Mouse (Mus musculus) left cerebral cortex, adult 11 months (tissue): ENCODE results near the gene Gadd45g.
"Not testable (repeated sequence)": the region's sequence is repeated elsewhere in the genome, so short reads cannot be mapped to it uniquely, and the experiment has no call there.

Experiments
- DNase-seq: peaks from one replicate; pipeline ENCODE4 v3.0.0; 2022; ENCODE audit warnings: low spot score

The Gadd45g gene

DNA sequence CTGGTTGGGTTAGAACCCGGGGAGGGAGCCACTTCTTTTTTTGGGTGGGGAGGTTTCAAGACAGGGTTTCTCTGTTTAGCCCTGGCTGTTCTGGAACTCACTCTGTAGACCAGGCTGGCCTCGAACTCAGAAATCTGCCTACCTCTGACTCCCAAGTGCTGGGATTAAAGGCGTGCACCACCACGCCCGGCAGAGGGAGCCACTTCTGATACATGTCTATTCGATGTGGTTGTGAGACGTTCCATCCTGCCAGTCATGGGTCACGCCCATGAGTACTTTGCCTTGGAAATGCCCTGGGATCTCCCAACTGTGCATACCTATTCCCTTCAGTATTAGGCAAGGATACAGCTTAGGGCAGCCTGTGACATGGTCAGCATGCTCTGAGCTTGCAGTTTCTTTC, 12.5 kb upstream of the Gadd45g start:
- DNase-seq, result not testable (repeated sequence)

DNA sequence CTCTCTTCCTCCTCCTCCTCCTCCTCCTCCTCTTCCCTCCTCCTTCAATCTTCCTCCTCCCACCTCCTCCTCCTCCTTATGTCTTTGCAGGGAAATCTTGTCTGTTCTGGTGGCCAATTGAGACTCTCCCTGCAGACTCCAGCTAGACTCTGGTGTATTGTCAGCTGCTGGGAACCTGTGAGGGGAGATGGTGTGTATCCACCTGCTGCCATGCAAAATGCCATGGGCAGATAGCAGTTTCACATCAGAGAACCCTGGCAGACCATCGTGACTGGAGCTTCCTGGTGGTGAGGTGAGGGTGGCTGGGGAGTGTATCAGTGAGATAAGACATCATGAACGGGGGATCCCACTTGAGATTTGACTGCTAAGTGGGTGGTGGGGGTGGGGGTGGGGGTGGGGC, 12.0 kb upstream of the Gadd45g start:
- DNase-seq, result no peak

DNA sequence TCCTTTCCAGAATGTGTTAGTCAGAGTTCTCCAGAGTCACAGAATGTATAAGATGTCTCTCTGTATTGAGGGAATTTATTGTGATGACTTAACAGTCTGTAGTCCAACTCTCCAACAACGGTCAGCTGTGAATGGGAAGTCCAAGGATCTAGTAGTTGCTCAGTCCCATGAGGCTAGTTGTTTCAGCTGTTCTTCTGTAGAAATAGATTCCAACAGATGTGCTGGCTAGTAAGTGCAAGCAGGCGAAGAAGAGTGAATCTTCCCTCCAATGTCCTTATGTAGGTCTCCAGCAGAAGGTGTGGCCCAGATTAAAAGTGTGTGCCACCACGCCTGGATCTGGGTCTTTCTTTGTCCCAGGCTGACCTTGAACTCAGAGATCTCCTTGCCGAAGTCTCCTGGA, 11.3 kb upstream of the Gadd45g start:
- not testable (repeated sequence) for DNase-seq

DNA sequence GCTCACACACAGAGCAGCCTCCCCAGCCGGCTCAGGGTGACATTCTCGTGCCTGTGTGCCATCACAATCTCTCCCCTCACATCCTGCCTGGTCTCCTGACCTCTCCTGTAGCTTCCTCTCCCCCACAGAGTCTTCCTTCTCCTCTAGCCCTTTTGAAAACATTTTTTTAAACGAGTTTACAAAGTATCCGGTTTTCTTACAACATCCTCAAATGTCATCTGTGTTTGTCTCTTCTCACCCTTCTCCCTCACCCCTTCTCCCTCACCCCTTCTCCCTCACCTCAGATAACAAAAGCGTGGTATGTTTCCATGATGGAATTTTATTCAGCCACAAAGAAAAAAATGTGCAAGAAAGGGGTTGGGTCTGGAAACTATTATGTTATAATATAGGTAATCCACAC, 9.1 kb upstream of the Gadd45g start:
- no peak for DNase-seq

DNA sequence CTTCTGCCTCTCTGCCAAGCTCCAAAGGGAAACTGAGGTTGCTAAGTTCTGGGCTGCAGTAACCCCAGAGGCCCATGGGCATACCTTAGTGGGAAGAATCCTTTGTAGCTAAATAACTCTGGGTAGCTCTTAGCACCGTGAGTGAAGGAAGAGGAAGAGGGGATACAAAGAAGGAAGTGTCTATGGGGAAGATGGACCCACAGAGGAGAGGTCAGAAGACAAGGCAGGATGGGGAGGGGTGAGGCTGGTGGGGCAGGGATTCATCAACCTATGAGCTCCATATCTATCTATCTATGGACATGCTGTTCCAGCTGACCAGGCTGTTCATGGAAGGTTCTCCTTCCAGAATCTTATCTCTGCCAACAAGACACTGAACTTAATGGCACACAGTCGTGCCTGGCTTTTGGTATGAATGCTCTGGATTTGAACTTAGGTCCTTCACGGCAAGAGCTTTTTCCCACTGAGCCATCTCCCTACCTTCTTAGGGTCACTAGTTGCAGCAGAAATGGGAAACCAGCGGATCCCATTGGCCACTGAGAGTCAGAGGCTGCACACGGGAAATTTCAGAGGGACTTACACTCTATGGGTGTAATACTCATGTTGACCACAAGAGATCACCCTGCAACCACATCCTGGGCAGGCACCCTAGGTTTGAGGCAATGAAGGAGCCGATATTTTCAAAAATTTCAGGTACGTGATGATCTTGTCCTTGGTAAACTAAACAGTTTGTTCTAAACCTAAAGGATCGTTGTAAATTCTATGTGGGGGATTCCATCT, 7.0 kb upstream of the Gadd45g start:
- peak; percentile 31 for DNase-seq

DNA sequence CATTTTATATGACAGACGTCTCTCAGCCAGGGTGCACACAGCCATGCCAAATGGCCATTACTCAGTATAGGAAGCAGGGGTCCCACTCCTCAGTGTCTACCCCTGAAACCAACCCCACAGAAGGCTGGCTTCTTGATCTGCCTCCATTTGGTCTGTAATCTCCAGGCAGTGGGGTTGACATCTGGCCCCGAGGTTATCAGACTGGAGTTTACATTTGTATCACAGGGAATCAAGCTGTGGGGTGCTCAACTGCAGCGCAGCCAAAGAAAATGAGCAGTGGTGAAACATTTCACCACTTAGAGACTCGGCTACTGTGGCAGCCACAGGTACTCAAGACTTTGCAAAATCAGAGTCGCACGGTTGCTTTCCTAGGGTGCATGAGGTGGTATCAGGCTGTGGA, 5.8 kb upstream of the Gadd45g start:
- no peak for DNase-seq

DNA sequence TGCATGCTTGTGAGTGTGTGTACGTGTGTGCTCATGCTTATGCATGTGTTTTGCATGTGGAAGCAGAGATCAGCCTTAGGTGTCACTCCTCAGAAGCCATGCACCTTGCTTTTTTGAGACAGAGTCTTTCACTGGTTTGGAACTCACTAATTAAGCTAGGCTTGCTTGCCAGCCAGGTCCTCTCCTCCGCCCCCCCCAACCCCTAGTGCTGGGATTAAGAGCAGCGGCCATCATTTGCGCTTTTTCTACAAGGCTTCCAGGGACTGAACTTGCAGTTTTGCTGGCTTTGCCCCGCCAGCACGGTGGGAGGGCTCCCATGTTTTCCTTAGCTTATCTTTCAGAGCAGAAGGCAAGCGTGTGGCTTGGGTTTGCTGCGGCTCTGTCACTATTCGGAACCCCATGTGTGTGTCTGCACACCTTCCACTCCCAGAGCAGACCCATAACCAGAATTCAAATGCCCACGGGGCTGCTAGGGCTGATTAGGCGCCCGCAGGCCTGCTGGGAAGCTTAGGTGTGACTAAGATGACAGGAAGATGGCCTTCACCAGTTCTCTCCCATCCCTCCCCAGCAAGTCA, 4.8 kb upstream of the Gadd45g start:
- no peak for DNase-seq

DNA sequence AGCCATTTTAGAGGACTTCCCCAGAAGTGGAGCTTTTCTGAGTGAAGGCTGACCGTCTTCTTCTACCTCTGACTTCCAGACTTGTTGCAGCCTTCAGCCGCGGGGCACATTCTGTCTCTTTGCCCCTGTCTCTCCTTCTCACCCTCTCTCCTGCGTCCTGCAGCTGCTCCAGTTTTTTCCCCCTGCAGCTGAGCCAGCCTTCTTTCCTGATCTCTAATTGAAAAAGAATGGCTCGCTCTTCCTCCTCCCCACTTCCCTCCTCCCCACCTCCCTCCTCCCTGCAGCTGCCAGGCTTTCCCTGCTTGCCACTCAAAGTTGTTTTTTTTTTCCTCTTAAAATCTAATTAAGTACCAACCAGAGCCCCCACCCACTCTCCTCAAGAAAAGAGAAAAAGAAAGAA, 4.3 kb upstream of the Gadd45g start:
- DNase-seq, result no peak

DNA sequence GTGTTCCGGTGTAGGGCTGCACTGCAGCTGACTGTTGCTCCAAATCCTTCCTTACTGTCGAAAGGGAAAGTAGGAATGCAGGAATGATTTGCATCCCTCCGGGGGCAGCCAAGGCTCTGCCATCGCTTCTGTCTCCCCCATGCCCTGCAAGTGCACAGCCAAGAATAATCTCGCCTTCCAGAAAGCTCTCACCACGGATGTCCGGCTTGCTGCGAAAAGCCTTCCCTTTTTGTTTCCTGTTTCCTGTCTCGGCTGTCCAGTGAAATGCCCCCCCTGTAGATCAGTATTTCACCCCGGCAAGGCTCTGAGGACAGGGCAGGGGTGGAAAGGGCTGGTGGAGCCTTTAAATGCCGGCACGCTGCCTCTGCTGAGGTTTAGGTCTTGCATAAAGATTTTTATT, 3.7 kb upstream of the Gadd45g start:
- DNase-seq, result no peak

DNA sequence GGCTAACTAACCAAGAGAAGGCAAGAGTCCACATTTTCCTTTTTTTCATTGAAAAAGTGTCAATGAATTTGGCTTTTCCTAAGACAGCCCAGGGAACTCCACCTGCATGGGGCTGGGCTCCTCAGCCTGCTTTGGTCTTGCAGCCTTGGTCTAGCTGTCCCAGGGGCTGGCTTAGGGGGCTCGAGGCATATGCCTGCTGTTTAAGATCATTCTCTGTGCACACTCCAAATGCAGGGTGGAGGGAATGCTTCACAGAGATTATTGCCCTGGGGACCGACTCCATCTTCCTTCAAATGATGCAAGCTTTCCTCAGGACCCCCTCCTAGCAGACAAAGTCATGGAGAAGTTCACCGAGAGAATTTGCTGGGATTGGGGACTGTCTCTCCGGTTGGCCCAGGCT, 3.2 kb upstream of the Gadd45g start:
- DNase-seq, result no peak

DNA sequence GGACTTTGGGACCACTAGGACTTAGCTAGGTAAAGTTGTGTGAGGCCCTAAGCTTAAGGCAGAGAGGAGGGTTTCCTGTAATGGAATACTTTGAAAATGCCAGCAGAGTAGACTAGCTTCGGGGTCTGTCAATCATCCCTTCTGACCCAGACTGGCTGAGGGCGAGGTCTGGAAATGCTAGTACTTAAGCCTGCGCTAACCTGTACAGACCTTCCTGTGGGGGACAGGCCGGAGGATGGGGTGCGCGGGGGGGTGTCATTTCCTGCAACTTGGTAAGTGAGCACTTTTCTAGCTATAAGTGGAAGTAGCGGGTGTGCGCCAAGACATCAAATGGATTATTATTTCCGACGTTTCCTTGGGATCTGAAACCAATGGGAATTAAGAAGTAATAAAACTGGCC, 2.4 kb upstream of the Gadd45g start:
- no peak for DNase-seq

DNA sequence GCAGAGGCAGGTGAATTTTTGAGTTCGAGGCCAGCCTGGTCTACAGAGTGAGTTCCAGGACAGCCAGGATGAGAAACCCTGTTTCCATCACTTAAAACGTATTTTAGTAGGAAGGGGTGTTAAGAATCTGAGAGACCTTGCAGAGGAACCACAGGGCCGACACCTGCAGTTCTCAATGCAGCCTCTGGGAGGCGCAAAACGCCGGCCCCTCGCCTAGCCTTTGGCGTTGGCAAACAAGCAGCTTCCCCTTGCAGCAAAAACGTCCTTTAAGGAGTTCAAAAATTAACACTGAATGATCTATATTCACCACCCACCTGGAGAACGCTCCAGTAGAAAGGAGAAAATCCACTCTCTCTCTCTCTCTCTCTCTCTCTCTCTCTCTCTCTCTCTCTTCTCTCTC, 1.8 kb upstream of the Gadd45g start:
- no peak for DNase-seq

DNA sequence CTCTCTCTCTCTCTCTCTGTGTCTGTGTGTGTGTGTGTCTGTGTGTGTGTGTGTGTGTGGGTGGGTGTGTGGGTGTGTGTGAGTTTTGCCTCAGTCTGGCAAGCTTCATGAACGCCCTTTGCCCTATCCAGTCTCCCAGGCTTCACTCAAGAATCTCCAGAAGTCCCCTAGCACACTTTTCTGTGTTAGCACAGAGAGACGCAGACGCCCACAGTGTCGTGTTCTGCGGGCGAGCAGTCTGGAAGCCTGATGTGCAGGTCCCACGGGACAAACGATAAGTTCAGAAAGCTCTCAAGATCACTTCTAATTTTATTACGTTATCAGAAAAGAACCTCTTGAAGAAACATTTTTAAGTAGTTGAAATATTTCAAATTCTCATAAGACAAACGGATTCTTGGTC, 1.4 kb upstream of the Gadd45g start:
- DNase-seq, result no peak

DNA sequence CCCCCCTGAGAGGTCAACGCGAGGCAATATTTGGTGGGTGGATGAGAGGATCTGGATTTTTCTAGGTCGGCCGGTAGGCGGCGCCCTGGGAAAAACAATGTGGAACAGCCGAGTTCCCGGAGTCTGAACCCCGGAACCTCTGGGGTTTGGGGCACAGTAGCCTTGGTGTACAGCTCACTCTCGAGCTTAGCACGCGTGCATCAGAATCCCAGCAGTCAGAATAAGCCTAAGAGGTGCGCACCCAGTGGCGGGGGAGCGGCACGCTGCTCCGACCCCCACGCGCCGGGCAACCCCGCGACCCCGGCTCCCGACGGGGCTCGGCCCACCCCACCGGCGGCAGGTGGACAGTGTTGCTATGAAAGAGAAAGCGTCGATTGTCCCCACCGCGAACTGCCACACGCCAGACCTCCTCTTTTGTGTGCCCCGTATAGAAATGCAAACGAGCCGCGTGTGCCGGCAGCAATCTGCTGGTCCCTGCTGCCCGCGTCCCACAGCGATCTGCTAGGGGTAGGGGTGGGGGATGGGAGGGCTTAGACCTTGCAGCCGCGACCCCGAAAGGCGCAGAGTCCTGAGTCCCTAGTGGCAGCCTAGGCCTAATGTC, 787 bp upstream of the Gadd45g start:
- peak; percentile 54 for DNase-seq

DNA sequence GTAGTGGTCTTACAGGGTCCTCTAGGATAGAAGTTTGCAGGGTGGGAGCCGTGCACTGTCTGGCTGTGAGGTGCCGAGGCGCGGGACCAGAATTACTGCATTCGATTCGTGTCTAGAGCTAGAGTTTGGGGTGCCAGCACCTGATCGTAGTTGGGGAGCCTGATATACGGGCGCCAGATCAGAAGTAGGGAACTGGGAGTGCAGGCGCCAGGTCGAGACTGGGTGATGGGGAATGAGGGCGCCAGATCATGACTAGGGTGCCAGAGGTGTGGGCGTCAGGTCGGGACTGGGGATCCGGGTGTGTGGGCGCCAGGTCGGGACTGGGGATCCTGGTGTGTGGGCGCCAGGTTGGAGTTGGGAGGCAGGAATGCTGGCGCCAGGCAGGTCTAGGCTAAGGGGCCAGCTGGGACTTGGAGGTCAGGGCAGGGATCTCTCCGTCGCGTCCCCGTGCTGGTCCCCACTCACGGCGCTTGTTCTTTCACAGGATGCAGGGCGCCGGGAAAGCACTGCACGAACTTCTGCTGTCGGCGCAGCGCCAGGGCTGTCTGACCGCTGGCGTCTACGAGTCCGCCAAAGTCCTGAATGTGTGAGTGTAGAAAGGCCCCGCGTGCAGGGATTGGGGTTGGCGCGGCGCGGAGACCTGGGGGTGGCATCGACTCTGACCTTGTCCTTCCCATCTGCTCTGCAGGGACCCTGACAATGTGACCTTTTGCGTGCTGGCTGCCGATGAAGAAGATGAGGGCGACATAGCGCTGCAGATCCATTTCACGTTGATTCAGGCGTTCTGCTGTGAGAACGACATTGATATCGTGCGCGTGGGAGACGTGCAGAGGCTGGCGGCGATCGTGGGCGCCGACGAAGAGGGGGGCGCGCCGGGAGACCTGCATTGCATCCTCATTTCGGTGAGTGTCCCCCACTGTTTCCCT, 653 bp downstream of the Gadd45g start:
- DNase-seq, result peak; percentile 44

DNA sequence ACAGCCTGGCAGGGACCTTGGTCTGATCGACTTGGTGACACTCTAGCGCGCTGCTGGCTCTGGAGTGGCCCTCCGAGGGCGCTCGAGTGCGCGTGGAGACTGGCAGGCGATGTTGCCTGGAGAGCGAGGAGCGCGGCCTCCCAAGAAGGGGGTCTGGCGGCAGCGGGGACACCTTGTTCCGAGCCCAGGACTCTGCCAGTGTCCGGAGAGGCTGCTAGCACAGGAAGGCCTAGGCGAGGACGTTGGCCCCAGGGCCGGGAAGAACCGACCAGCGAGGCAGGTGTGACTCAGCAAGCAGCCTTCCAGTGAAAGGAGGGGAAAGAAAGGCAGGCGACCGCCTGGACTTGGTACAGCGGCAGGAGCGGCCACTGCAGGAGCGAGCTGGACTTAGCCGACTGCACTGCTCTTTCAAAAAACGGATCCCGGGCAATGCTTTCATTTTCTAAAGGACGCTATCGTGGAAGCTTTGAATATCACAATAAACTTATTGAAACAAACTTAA, 1.6 kb downstream of the Gadd45g start:
- DNase-seq, result peak; percentile 65

DNA sequence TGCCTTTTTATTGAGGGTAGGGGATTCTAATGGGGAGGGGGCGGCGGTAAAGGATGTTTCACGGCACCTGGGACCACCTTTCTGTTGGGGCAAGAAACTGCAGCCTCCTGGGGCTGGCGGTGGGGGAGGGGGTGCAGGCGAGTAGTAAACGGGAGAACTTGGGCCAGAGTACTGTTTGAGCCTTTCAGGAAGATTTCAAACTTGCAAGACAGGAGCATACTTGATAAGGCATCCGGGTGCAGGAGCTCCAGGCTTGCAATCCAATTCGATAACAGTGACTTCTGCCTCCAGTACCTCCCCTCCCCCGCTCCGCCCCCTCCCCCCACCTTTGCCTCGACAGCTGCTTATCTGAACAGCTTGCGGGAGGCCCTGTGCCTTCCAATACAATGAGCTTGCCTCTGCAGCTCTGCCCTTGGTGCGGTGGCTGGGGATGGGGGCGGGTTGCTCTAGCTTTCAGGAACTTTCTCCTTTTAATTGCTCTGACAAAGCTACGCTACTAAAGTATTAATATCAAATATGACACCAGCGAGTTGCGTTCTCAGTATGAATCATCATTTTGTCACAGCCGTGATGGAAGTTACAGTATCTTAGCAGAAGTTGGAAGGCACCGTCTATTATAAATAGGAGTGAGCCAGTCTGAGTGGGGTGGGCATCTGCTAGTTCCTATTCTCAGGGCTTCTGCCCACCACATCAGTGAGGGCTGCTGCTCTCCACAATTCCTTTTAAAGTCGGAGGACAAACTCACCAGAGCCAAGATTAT, 2.2 kb downstream of the Gadd45g start:
- peak; percentile 62 for DNase-seq

DNA sequence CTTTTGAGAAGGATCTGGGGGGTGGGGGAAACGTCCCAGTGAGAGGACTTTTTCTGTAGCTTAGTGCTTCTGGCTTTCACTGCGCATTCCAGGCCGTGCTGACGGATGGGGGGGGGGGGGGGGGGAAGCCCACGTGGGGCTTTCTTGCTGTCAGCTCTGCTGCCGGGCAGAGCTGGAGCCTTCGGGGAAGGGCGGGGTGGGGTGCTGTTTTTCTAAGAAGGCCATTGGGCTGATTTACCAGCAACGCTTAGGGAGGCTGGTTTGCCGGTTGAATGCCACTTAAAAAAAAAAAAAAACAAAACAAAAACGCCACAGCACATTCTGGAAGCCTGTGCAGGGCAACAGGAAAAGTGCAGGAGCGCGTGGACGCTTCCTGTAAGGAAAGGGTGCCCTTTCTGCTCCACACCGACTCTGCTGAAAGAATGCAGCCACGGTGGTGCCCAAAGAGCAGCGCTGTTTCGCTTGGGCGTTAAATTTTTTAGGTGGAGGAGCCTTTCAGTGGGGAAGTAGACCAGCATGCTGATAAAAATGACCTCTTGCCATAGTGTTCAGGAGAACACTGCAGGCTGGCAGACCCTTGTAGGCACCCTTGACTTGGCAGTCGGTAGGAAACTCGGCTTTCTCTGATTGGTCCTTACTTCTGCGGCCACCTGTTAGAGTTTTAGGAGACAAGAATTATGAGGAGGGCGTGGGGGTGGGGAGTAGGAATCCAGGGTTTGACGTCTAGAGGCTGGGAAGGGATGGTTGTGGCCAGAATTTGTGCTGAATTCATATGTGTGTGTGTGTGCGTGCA, 3.0 kb downstream of the Gadd45g start:
- no peak for DNase-seq

DNA sequence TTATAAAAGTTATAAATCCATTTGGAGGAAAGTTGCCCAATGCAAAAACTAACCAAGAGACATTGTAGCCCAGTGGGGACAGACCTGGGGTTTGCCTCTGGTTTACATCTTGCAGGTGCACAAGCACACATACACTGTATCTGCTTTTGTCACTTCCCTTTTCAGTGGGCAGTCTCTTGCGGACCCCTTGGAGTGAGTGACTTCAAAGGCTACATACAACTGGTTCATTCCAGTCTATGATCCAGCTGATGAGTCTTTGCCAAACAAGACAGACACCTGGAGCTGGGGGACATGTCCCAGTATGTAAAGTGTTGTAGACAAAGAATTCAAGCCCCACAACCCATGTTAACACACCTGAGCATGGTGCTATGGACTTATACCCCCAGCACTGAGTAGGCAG, 4.1 kb downstream of the Gadd45g start:
- DNase-seq, result no peak

DNA sequence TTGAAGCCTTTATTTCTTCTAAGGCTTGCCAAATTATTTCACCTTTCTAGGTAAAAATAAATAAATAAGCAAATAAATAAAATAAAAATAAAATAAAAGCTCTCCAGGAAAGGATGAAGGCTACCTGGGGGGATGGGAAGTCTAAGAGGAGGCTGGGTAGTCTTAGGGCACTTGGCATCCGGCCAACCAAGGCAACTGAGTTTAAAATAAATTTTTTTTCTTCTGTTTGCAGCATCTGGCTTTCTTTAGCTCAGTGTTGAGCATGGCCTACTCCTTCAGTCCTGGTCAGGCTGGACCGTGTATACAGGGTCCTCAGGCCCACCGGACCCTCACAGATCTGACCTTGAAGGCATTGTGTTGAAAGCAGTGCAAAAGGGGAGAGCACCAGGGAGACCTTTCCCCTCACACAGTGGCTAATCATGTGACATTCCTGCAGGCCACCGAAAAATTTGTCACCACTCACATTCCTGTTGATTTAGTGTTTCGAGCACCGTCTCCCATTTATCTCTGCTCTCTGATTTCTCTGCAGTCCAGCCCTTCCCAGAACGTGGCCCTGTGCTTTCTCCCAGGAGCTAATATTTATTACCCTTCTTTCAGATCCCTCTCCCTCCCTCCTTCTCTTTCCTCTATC, 6.2 kb downstream of the Gadd45g start:
- no peak for DNase-seq
